Mouse (Mus musculus) heart, postnatal 0 days (tissue): ENCODE measurements around the gene Slc38a7. TPM values are rescaled to one million over a fixed set of nuclear protein-coding genes. Genes with fewer than 3 reads are reported as not detected.

ENCODE experiments used
- ATAC-seq: fragments of 200-750 bp; cut with Nextera tagmentation; 2 replicates; pipeline ENCODE4 v1.8.0; 2017; ENCODE audit warnings: low read depth, moderate number of reproducible peaks, moderate library complexity; ENCODE audit not compliant: insufficient read depth
- DNase-seq: peaks from one replicate; pipeline ENCODE4 v3.0.0-alpha.2; 2016; ENCODE audit warnings: low spot score
- H3K27ac ChIP-seq: fragments of 300-500 bp; sonication (generic); 2 replicates; pipeline ENCODE4 v1.5.1; 2014; ENCODE audit warnings: low read depth, mild to moderate bottlenecking
- H3K27me3 ChIP-seq: fragments of 300-500 bp; sonication (generic); 2 replicates; pipeline ENCODE4 v1.6.1; 2014; ENCODE audit warnings: low read length, mixed read lengths; ENCODE audit not compliant: control insufficient read depth, insufficient read depth
- H3K36me3 ChIP-seq: fragments of 300-500 bp; sonication (generic); replicated peaks from 2 replicates; pipeline ENCODE4 v1.6.1; 2014; ENCODE audit warnings: low read length, mixed read lengths; ENCODE audit not compliant: control insufficient read depth, insufficient read depth
- H3K4me1 ChIP-seq: fragments of 300-500 bp; sonication (generic); 2 replicates; pipeline ENCODE4 v1.6.1; 2014; ENCODE audit warnings: antibody characterized with exemption; ENCODE audit not compliant: control insufficient read depth, insufficient read depth
- H3K4me2 ChIP-seq: fragments of 300-500 bp; sonication (generic); 2 replicates; pipeline ENCODE4 v1.6.1; 2014; ENCODE audit warnings: low read depth, mild to moderate bottlenecking, low read length, moderate library complexity
- H3K4me3 ChIP-seq: fragments of 300-500 bp; sonication (generic); 2 replicates; pipeline ENCODE4 v1.5.1; 2014; ENCODE audit warnings: low read depth, low read length
- H3K9ac ChIP-seq: fragments of 300-500 bp; sonication (generic); replicated peaks from 2 replicates; pipeline ENCODE4 v1.6.1; 2014; ENCODE audit warnings: low read depth, low read length, mixed read lengths
- H3K9me3 ChIP-seq: fragments of 300-500 bp; sonication (generic); replicated peaks from 2 replicates; pipeline ENCODE4 v1.6.1; 2016; ENCODE audit warnings: low read length; ENCODE audit not compliant: control insufficient read depth
- CTCF ChIP-seq: IDR thresholded peaks from 2 replicates; pipeline ENCODE4 v1.5.1; 2016; ENCODE audit warnings: antibody characterized with exemption, control low read depth, low read depth
- EP300 ChIP-seq: IDR thresholded peaks from 2 replicates; pipeline ENCODE4 v1.6.1; 2016; ENCODE audit warnings: antibody characterized with exemption, low read depth
- WGBS: fragments of 180-500 bp; shearing (Covaris S2); extraction: QIAGEN DNeasy Blood & Tissue Kit; methylation state at CpG from one replicate; pipeline ENCODE4 v1.1.7; 2014; 5-methylcytosine and 5-hydroxymethylcytosine counted together
- polyA plus RNA-seq: library from polyadenylated mRNA; unstranded; fragments of >200 nt; fragmentation: Nextera tagmentation; extraction: Ambion mirVana; gene quantifications from 2 replicates; pipeline ENCODE4 v1.2.1, GENCODE M21; 2015
- total RNA-seq: library from RNA; depleted of rRNA; stranded (reverse); fragments of >200 nt; gene quantifications from 2 replicates; pipeline ENCODE4 v1.2.3, GENCODE M21; 2014; ENCODE audit warnings: low replicate concordance

The Slc38a7 gene
- total and polyA plus RNA-seq, 2 experiments from 2014 or later, result 7.2 to 12.5 TPM

- Histone ChIP-seq H3K4me3 (peak overlapping the region; percentile 98), H3K9ac (peak overlapping the region; percentile 80), H3K4me2 (peak overlapping the region; percentile 97), H3K27me3 (no peaks in the 10 kb centered on the region), H3K27ac (peak overlapping the region; percentile 94), H3K4me1 (peaks cover 17% of the 10 kb centered on the region), H3K9me3 (no peaks in the 10 kb centered on the region), H3K36me3 (no peaks in the 10 kb centered on the region)
- WGBS, result 35% methylated on average over 17 of the region's 17 CpGs
- no peak; the same call in 1 of the 2 replicates for ATAC-seq
- TF ChIP-seq EP300 (no peak), CTCF (no peak)
- DNase-seq, result peak; percentile 69
These were observed 33.6 kb upstream of the Slc38a7 start for GRCm38 (mm10) chr8:95886647-95887577.

GRCm38 (mm10) chr8:95885966-95886365 lies 32.6 kb upstream of the Slc38a7 start:
- H3K27ac ChIP-seq, result peak overlapping the region; percentile 94
- TF ChIP-seq CTCF (no peak), EP300 (no peak)
- peak overlapping the region; percentile 97 for H3K4me2 ChIP-seq
- no peaks in the 10 kb centered on the region for H3K27me3 ChIP-seq
- WGBS, result 30% methylated on average over 5 of the region's 5 CpGs
- DNase-seq (no peak), ATAC-seq (no peak)
- no peaks in the 10 kb centered on the region for H3K36me3 ChIP-seq
- peaks cover 17% of the 10 kb centered on the region for H3K4me1 ChIP-seq
- no peak overlapping the region; the same call in 1 of the 2 replicates for H3K4me3 ChIP-seq
- H3K9ac ChIP-seq, result 0 out of 2 replicates have a peak overlapping the region, but pooled peaks have one; percentile 36
- H3K9me3 ChIP-seq, result no peaks in the 10 kb centered on the region

- Histone ChIP-seq H3K36me3 (no peaks in the 10 kb centered on the region), H3K4me3 (no peak overlapping the region), H3K27ac (peak overlapping the region; percentile 94; the same call in 1 of the 2 replicates), H3K4me1 (peaks cover 17% of the 10 kb centered on the region), H3K27me3 (no peaks in the 10 kb centered on the region), H3K9ac (no peak overlapping the region), H3K9me3 (no peaks in the 10 kb centered on the region), H3K4me2 (peak overlapping the region; percentile 97; the same call in 1 of the 2 replicates)
- WGBS, result 56% methylated on average over 5 of the region's 5 CpGs
- DNase-seq (no peak), ATAC-seq (no peak)
- TF ChIP-seq EP300 (no peak), CTCF (no peak)
These were observed 32.0 kb upstream of the Slc38a7 start for GRCm38 (mm10) chr8:95885271-95885841.

GRCm38 (mm10) chr8:95884491-95884890 lies 31.2 kb upstream of the Slc38a7 start:
- H3K4me2 ChIP-seq, result peak overlapping the region; percentile 12; the same call in 1 of the 2 replicates
- no peak overlapping the region for H3K9ac ChIP-seq
- TF ChIP-seq CTCF (no peak), EP300 (no peak)
- peak overlapping the region; percentile 13; the same call in 1 of the 2 replicates for H3K27ac ChIP-seq
- no peak overlapping the region for H3K4me3 ChIP-seq
- no peaks in the 10 kb centered on the region for H3K36me3 ChIP-seq
- H3K27me3 ChIP-seq, result no peaks in the 10 kb centered on the region
- ATAC-seq, result no peak
- no peak for DNase-seq
- H3K9me3 ChIP-seq, result no peaks in the 10 kb centered on the region
- 67% methylated on average over 12 of the region's 12 CpGs for WGBS
- H3K4me1 ChIP-seq, result peaks cover 17% of the 10 kb centered on the region

GRCm38 (mm10) chr8:95882191-95882590 lies 28.9 kb upstream of the Slc38a7 start:
- no peaks in the 10 kb centered on the region for H3K27me3 ChIP-seq
- H3K36me3 ChIP-seq, result peaks cover 4% of the 10 kb centered on the region
- H3K4me3 ChIP-seq, result no peak overlapping the region
- H3K9ac ChIP-seq, result no peak overlapping the region
- ATAC-seq (no peak), DNase-seq (no peak)
- no peak for TF ChIP-seq EP300
- TF ChIP-seq CTCF, result no peak
- H3K27ac ChIP-seq, result no peak overlapping the region
- WGBS, result 46% methylated on average over 9 of the region's 9 CpGs
- peaks cover 24% of the 10 kb centered on the region for H3K4me1 ChIP-seq
- no peaks in the 10 kb centered on the region for H3K9me3 ChIP-seq
- no peak overlapping the region for H3K4me2 ChIP-seq
